Mouse (Mus musculus): Measurements from ENCODE around the gene Lamtor2.

GRCm38 (mm10) chr3:88540085-88540484 lies 12.8 kb downstream of the Lamtor2 start:
- TF ChIP-seq POLR2A (IDR thresholded peaks at IDR 0.05; ENCODE audit: borderline replicate concordance, low read depth, low read length) (no peak), CTCF (IDR thresholded peaks at IDR 0.05; ENCODE audit: low read depth, low read length) (no peak)

Measured in bone marrow macrophage, adult 2 months (primary cell).